Mouse (Mus musculus) adrenal gland, postnatal 4 days (tissue): ENCODE data around the gene Tenm3. TPM values are rescaled to one million over a fixed set of nuclear protein-coding genes. Genes with fewer than 3 reads are reported as not detected.

Experiments
- DNase-seq, 2 experiments: peaks; one replicate each; pipeline ENCODE4 v3.0.0; 2021 to 2022; ENCODE audit warnings: low spot score in 2 of 2, mixed read lengths in 2 of 2
- total RNA-seq, 2 experiments: library from RNA; stranded (reverse); gene quantifications; 2 replicates each; pipeline ENCODE4 v1.2.3; 2021

Tenm3 gene
- total RNA-seq, 2 experiments from 2014 or later: 34.8 to 38.3 TPM

DNA sequence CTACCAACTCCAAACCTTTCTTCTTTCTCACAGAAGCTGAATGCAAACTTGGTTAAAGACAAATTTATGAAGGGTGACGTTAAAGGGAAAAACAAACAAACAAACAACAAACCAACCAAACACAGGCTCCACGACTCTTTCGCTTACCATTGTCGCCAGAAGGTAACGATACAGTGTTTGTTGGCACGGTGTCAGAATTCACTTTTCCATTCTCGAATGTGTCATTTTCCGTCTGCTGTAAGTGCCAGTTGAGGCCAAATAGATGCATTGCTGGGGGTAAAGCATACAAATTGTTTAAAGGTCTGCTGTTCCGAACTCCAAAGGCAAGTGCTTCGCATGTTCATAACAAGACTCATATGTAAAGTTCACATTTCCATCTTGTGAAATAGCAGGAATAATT lies 476.6 kb downstream of the Tenm3 start:
- no peak for DNase-seq

DNA sequence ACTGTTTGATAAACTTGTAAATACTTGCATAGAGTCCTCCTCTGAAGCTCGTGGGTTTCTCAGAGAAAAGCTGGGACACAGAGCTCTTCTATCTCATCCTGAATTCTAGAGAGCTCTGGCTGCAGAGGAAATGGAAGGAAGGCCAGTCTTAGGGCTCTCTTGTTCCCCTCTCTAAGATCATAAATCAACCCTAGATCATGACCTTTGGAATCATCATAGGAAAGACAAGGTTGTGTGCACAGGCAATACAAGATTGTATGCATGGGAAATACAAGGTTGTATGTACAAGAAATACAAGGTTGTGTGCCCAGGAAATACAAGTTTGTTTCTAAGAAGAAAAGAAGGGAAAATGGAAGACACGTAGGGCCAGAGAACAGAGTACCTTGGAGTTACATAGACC lies 486.9 kb downstream of the Tenm3 start:
- no peak for DNase-seq

DNA sequence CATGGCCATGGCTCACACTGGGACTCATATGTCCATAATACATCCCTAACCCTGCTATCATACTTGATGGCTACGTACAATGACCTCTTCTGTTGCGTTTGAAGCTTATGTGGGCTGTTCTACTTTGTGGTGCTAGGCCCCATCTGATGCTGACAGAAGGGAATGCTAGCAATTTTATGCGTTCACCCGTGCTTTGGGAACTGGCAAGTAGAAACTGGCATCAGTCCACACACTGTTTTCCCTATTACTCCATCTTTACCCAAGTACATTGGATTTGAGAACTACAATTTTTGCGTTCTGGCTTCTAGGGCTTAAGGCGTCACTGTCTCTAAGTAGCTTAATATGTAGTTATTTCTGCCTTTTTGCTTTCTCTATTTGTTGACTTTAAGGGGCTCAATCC lies 490.3 kb downstream of the Tenm3 start:
- no peak for DNase-seq

DNA sequence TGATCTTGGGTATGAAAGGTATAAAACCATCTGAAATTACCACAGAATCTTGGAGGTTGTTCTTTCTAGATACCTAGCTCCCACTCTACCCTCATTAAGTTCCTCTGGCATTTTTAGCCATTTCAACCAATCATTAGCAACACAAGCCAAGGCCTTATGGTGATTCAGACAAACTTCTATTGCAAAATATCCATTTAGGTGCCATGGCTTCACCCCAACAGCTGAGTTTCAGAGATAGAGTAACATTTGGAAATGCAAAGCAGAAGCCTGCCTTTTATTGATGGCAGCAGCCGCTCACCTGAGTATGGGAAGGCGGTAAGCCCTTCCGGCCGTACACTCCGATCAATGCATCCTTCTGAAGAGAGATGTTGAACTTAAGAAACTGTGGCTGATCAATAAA lies 494.9 kb downstream of the Tenm3 start:
- DNase-seq: no peak

DNA sequence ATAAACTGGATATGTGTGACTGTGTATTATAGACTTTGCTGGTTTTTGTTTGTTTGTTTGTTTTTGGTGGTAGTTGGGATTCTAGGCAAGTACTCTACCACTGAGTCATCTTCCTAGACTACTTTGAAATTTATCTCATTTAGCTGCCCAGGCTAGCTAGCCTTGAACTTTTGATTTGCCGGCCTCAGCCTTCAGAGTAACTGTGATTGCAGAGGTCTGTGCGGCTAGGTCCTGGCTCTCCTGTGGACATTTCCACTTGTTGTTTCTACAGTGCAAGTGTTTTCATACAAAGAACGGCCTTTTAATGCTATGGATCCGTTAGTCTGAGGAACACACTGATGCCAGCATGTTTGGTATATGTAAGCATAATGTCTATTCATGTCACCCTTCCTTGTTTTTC lies 495.4 kb downstream of the Tenm3 start:
- DNase-seq: no peak

DNA sequence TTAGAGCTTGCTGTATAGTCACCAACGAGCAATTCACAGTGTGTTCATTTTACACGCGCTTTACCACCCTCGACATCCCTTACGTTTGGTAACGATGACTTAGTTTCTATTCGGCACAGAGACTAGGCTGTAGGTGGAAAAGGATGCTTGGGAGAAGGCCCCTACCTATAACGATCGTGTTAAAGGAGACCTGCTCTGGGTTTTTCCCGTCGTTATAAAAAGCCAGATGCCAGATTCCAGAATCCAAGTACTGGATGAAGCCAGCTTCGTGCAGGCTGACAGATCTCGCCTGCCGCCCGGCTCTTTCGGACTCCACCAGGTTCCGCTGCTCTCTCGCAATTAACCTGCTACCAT lies 500.7 kb downstream of the Tenm3 start:
- no peak for DNase-seq

DNA sequence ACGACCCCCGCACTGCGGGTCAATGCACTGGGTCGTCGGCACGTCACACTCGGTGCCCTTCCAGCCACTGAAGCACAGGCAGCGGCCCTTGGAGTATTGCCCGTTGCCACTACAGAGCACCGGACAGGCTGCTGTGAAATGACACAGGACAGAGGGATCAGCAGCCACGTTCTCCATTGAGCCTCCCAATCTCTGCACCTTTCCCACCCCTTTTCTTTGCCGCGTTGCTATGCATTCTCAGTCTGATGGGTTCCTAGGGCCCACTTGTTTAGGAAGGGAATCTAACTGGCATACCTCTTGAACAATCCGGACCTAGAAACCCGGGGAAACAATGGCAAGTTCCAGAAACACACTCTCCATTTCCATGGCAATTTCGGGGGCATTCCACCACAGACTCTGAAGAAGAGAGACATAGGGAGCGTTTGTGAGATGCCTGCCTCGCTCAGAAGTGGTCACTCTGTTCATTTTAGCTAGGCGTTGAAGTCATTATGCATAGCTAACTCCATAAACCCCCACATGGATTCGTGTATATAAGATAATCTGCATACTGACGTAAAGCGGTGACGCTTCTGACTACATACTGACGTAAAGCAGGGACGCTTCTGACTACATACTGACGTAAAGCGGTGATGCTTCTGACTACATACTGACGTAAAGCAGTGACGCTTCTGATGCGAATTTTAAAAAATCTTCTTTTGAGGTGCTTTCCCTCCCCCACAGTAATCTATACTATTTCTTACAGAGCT lies 501.3 kb downstream of the Tenm3 start:
- DNase-seq: no peak

DNA sequence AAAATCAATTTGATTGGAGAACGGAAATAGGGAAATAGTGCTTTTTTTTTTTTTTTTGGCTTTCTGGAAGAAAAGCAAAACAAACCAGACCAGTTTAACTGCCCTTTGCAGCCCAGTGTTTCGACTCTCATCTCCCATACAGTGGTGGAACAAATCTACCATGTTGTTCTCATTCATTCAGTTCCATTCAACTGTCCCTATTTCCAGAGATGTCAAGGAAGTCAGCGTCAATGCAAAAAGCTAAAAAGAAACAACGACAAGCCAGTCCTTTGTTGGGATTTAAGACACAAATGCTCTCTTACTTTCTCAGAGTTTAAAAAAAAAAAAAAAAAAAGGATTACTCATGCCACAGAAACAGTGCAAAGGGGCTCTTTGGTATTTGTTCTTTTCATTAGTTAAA lies 502.1 kb downstream of the Tenm3 start:
- DNase-seq: no peak

DNA sequence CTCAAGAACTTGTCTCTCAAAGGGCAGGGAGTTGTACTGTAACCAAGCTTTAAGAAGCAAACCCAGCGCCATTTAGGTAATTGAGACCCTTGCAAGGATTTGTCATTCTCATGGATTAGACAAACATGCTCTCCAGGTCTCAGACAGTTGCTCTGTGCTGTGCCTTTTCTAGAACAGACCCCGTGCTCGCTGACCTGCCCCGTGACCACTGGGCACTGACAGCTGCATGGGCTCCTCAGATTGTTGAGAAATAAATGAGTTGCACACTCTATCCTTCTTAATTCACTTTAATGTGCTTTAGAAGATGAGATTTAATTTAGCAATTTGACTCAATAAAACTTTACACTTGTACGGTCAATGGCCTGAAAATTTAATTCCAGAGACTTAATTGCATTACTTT lies 502.5 kb downstream of the Tenm3 start:
- DNase-seq: no peak

DNA sequence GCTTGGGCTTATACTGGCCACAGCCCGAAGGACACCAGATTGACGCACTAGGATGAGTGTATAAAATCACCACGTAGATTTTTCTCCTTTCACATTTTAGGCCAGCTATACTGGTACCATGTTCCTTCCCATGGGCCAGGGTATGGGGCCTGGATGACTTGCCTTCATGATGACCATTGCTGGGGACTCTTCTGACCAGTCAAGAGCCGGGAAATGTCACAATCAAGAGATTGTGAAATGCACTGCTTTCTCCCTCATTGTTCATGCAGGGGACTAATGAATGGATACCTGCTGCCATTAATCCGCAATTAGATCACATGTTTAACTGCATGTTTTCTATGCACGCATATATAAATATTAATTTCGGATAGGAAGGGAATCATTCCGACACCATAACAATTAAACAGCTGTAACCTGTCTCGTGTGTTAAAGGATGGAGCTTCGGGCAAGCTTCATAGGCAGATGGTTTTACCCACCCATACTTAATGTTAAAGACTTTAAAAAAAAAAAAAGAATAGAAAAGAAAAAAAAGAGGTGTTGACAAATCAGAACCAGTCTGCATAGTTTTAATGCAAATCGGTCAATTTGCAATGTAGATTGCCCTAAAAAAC lies 521.0 kb downstream of the Tenm3 start:
- DNase-seq: no peak

DNA sequence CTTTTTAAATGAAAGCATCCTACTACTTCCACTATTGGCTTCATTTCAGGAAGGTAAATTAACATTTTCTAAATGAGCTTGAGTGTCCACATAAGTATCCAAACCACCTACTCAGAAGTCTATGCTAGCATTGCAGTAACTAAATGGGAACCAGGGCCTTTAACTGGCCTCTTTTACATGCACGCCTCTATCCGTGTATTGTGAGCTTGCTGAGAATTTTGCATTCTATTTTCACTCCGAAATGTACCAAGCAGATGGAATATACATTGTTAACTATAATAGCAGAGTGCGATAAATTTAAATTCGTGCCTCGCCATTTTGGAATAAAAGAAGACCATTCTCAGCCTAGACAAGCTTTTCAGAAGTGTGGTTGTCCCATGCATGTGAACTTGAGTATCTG lies 521.5 kb downstream of the Tenm3 start:
- DNase-seq: no peak

DNA sequence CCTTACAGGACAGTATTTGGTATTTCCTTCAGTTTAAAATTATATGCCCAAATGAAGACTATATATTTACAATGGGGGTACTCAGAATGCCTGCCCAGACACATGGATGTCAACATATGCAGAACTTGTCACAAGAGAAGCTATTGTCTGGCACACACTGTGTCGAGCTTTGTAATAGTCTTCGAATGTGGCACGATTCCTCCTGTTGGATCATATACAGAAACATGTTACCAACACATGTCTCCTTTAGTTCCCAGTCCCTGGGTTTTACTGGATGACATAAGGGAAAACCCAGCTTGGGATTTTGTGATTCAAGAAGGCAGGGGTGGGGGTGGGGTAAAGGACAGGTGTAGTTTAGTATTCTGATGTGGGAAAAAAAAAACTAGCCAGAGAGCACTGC lies 524.1 kb downstream of the Tenm3 start:
- DNase-seq: no peak

DNA sequence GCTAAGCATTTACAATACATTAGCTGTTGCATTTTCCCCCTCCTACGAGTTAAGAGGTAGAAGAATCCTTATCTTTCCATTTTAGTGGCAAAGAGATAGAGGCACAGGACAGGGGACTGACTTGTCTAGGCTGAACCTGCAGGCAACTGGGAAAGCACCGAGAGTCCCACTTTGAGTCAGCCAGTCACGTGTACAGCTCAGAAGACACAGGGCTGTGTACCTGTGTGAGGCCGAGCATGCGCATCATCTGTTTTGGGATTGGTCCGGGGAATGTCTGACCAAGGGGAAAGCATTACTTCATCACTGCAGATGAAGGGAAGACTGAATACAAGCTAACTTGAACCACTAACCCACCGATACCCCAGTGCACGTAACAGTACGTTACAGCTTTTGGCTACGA lies 526.3 kb downstream of the Tenm3 start:
- no peak for DNase-seq

DNA sequence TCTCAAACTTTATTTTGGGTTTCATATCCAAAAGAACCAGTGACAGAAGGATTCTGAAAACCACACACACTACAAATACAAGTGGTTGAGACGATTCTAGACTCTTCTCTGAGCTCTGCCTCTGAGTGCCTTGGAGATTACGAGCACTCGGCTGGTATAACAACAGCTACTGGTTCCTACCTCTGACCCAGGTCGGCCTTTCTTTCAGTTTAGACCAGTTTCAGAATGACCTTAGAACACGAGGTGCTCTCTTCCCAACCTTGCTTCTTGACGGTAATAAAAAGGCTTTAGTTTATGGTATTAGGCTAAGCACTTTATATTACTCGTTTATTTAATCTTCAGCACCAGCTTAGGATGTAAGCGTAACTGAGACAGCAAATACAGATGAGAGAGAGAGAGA lies 528.1 kb downstream of the Tenm3 start:
- no peak for DNase-seq

DNA sequence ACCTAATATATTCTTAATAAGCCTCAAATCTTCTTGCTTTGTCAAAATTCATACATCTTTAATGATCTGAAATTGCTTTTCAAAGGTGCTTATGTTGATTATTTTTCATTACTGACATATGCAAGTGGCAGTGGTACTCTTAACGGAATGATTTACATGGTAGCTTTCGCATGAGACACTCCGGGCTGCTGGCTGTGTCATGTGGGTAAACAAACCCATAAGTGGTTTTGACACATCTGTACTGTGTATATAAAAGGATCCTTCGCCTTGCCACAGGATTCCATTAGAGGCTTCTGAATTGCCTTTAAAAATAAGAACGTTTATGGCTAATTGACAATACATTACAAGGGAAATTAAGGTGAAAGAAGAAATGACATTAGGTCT lies 529.8 kb downstream of the Tenm3 start:
- DNase-seq: no peak

DNA sequence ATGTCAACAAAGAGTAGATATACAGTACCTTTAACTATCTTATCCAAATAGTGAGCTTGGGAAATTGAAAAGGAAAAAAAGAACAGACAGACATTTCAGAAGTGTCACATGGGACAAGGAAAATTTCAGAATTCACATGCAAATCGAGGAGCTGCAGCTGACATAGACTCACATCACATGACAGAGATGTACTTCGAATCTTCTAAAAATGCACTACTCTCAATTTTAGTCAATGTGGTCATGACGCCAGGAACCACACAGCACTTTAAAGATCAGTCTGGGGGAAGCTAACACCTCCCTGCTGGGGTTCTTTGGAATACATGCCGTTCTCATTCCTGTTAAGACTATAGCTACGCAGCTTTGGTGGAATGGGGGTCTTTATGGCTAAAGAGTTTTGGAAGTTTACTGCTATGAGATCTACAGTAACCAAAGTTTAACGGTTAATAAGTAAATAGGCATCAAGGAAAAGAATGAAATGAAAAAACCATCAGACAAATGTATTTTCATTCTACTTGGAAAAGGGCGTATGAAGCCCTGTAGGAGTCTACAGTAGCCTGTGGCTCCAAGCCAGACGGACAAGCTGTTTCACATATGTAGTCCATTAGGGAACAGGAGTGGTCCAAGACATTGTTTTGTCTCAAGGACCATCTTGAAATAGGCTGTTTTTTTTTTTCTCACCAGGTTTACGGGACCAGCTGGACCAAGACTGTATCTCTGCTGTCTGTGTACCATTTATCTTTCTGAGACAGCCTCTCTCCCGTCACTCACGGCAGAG lies 530.4 kb downstream of the Tenm3 start:
- DNase-seq: no peak

DNA sequence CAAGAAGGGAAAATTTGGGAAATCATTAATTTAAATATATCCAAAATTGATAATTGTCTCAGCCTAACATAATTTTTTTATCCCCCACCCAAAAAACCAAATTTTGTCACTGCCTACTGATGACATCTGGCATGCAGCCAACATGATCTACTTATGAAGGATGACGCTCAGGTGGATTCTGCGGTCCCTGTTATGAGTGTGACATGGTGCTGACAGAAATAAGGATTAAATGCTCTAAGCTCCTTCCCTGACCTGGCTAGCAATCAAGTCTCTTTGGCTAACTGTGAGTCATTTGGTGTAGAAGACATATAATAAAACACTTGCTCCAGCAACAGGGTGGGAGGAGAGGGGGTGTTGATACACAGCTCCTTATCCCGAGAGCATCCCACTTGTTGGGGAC lies 532.0 kb downstream of the Tenm3 start:
- DNase-seq: no peak

DNA sequence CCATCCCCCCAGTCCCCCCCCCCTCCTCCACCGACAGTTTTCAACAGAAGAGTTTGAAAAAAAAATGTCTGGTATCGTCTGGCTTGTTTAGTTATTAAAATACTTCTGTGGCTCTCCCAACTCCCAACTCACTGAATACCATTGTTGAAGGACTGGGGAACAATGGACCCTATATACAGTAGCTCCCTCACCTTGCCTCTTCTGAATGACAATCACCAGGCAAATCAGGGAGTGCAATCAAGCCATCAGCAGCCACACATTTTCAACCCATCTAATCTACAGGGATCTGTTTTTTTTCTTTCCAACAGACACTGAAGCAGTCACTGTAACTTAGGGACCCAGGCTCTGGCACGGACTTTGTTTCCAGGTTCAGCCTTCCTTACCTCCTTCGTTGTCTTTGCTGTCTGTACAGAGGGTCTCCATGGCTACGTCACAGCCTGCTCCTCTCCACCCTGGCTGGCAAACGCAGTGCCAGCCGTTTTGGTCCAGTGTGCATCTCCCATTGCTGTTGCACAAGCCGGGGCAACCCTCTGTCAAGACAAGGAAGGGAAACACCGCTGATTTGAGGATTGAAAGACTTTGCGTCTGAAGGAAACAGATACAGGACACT lies 533.4 kb downstream of the Tenm3 start:
- DNase-seq: no peak

DNA sequence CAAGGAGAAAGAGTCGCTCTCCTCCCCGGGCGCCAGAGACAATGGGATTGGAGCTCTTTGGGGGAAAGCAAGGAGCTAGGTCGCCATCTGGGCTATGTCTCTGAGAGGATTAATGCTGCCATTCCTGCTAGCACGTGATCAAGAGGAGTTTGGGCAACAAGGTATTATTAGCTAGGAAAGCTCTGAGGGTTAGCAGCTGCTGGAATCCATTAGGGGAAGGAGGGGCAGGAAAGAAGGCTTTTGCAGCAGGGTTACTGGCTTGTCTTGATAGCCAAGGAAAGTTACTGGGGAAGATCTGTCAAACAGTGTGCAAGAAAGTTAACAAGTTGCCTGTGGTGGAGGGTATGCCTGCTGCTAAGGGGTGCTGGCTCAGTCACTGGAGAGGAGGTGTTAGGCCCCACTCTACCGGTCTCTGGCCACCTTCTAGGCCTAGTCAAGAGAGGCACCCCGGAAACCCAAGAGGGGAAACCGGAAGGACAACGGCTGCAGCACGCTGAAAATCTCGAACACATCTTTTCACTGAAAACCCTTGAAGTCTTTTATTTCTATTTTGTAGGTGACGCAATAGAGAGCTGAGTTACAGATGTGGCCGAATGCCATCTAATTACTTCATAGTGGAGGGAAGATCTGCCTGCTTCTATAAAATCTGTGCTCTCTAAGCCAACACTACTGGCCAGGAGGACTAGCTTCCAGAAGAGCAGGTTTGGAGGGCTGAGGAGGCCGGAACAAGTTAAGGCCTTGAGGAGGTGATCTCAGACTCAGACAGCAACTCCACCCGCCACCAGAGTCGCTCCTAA lies 534.4 kb downstream of the Tenm3 start:
- no peak for DNase-seq

DNA sequence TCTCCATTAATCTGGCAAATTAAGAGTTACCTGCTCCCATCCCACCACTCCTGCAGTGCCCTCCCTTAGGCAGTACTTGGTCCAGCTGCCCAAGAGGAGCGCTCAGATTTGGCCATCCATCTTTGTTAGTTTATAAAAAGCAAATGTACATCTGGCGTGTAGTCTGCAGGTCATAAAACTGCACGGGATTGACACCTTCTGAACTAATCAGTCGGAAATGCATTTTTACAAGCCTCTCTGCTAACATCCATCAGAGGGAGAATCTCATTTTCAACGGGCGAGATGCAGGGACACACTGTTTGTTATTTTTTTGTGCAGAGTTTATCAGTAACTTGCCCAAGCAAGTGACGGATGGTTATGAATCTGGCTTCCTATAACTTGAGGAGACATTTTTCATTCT lies 539.5 kb downstream of the Tenm3 start:
- no peak for DNase-seq

DNA sequence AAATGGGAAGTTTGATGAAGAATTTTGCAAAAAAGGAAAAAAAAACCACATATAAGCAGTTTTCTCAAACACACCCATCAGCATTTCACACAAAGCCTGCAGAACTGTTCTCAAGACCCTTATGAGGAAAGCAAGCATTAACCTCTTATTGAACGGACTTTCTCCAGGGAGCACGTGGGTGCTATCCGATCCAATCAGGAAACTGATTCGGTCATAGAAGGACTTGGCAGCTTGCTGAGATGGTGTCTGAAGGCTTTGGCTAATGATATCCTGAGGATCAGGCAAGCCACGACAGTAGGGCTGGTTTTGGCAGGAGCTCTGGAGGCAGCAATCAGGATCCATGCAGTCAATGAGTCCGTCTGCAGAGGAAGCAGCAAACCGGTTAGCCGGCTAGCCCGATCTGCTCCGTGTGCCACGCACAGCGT lies 543.1 kb downstream of the Tenm3 start:
- DNase-seq: no peak
